Mouse (Mus musculus) hindbrain, embryonic 10.5 days (tissue): ENCODE results near the gene Hipk2. TPM values are rescaled to one million over a fixed set of nuclear protein-coding genes. Genes with fewer than 3 reads are reported as not detected.

ENCODE experiments used
- DNase-seq: peaks from one replicate; pipeline ENCODE4 v3.0.0-alpha.2; 2017; ENCODE audit warnings: low spot score
- H3K27ac ChIP-seq: fragments of 300-500 bp; sonication (generic); 2 replicates; pipeline ENCODE4 v1.5.1; 2016; ENCODE audit warnings: mild to moderate bottlenecking, moderate library complexity
- H3K27me3 ChIP-seq: fragments of 300-500 bp; sonication (generic); 2 replicates; pipeline ENCODE4 v1.6.1; 2016; ENCODE audit warnings: mild to moderate bottlenecking; ENCODE audit not compliant: poor library complexity, insufficient read depth, severe bottlenecking
- H3K36me3 ChIP-seq: fragments of 300-500 bp; sonication (generic); 2 replicates; pipeline ENCODE4 v1.6.1; 2016; ENCODE audit warnings: mild to moderate bottlenecking, moderate library complexity
- H3K4me1 ChIP-seq: fragments of 300-500 bp; sonication (generic); replicated peaks from 2 replicates; pipeline ENCODE4 v1.6.1; 2016; ENCODE audit warnings: mild to moderate bottlenecking
- H3K4me3 ChIP-seq: fragments of 300-500 bp; sonication (generic); 2 replicates; pipeline ENCODE4 v1.5.1; 2016; ENCODE audit warnings: mild to moderate bottlenecking, moderate library complexity
- H3K9me3 ChIP-seq: fragments of 300-500 bp; sonication (generic); 2 replicates; pipeline ENCODE4 v1.6.1; 2016; ENCODE audit warnings: mild to moderate bottlenecking, moderate library complexity
- WGBS: fragments of 180-500 bp; shearing (Covaris S2); methylation state at CpG from one replicate; pipeline ENCODE4 v1.1.7; 2016; 5-methylcytosine and 5-hydroxymethylcytosine counted together
- polyA plus RNA-seq: library from polyadenylated mRNA; unstranded; fragments of >200 nt; fragmentation: Nextera tagmentation; extraction: Ambion mirVana; gene quantifications from 2 replicates; pipeline ENCODE4 v1.2.1, GENCODE M21; 2016

Hipk2 gene
- polyA plus RNA-seq, 1 experiment from 2014 or later = 29.6 TPM

DNA sequence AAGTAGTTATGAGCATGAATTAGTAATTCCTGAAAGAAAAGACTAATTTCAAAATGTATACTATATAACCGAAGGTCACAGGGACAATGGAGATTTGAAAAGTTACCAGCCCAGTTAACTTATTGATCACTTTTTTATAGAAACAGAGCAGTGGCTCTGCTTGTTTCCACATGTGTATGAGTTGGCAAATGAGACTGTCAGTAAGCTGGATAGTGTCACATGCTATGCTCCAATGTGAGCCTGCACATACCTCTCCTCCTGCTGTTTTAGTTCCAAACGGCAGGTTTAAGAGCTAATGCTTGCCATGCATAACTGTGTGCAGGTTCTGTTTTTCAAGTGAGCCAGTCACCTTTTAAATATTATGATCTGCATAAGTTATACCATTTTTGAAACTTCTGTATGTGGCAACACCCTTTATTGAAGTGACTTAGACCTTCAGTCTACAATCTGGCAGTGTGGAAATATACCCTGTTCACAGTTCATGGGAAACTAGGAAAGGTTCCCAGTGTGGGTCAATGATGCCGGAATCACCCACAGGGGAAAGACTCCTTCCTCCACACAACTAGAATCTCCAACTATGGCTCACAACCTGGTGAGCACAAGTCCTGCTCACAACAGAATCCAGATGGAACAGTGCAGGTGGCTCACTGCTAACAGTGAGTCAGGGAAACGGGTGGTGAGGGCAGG lies 64.4 kb downstream of the Hipk2 start:
- WGBS = 90% methylated on average over 4 of the region's 4 CpGs
- Histone ChIP-seq H3K9me3 (no peaks in the 10 kb centered on the region), H3K27me3 (no peaks in the 10 kb centered on the region), H3K27ac (no peak overlapping the region), H3K36me3 (peaks cover 81% of the 10 kb centered on the region), H3K4me3 (no peak overlapping the region), H3K4me1 (no peaks in the 10 kb centered on the region)
- no peak for DNase-seq

- Histone ChIP-seq H3K4me1 (no peaks in the 10 kb centered on the region), H3K27me3 (no peaks in the 10 kb centered on the region), H3K9me3 (no peaks in the 10 kb centered on the region), H3K36me3 (peaks cover 82% of the 10 kb centered on the region), H3K27ac (no peak overlapping the region), H3K4me3 (no peak overlapping the region)
- DNase-seq = no peak
- WGBS = 74% methylated on average over 2 of the region's 2 CpGs
These were observed 65.9 kb downstream of the Hipk2 start for GRCm38 (mm10) chr6:38810121-38810475.

- H3K4me1 ChIP-seq = no peaks in the 10 kb centered on the region
- no peak overlapping the region for H3K4me3 ChIP-seq
- peaks cover 82% of the 10 kb centered on the region for H3K36me3 ChIP-seq
- H3K27me3 ChIP-seq = no peaks in the 10 kb centered on the region
- WGBS = 80% methylated on average over 10 of the region's 10 CpGs
- H3K9me3 ChIP-seq = no peaks in the 10 kb centered on the region
- no peak for DNase-seq
- H3K27ac ChIP-seq = no peak overlapping the region
These were observed 66.4 kb downstream of the Hipk2 start for GRCm38 (mm10) chr6:38809396-38810120.

DNA sequence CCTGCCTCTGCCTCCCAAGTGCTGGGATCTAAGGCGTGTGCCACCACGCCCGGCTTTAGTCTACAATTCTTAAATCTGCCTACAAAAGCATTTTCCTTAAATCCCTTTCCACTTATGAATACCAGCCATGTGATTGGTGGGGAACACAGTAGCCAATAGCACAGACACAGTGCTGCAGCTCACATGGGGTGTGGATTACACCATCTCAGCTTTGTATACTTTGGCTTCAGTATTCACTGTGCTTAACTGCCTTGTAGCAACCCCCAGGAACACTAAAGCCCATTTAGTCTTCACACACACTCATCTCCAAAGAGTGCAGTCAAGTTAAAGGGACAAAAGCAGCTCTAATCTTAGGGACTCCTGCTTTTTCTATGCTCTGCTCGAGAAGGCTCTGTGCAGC lies 67.6 kb downstream of the Hipk2 start:
- H3K9me3 ChIP-seq = no peaks in the 10 kb centered on the region
- no peak overlapping the region for H3K4me3 ChIP-seq
- H3K36me3 ChIP-seq = peaks cover 84% of the 10 kb centered on the region
- DNase-seq = no peak
- H3K27ac ChIP-seq = no peak overlapping the region
- no peaks in the 10 kb centered on the region for H3K27me3 ChIP-seq
- 96% methylated on average over 4 of the region's 4 CpGs for WGBS
- H3K4me1 ChIP-seq = peaks cover 2% of the 10 kb centered on the region; the same call in 1 of the 2 replicates

DNA sequence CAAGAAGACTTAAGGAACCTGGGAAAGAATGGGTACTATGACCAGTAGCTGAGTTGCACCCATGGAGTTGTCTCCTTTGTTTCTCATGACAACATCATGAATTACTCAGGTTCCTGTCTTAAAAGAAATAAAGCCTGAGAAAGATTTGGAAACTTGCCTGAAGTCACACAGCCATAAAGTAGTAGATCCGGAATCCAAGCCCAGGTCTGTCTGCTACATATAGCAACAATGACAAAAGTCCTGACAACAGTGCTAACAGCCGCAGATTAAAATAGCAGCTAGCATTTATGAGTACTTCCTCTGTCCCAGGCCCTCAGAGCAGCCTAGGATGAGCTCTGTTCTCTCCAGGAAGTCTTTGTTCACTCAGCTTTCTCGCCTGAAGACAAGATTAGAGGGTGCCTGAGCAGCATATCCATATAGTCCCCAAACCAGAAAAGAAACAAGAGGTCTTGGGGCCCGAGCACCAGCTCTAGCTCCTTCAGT lies 69.0 kb downstream of the Hipk2 start:
- peaks cover 88% of the 10 kb centered on the region for H3K36me3 ChIP-seq
- no peaks in the 10 kb centered on the region for H3K9me3 ChIP-seq
- no peak for DNase-seq
- H3K4me1 ChIP-seq = peaks cover 14% of the 10 kb centered on the region
- H3K27ac ChIP-seq = no peak overlapping the region
- WGBS = 84% methylated on average over 4 of the region's 4 CpGs
- H3K27me3 ChIP-seq = no peaks in the 10 kb centered on the region
- H3K4me3 ChIP-seq = no peak overlapping the region

DNA sequence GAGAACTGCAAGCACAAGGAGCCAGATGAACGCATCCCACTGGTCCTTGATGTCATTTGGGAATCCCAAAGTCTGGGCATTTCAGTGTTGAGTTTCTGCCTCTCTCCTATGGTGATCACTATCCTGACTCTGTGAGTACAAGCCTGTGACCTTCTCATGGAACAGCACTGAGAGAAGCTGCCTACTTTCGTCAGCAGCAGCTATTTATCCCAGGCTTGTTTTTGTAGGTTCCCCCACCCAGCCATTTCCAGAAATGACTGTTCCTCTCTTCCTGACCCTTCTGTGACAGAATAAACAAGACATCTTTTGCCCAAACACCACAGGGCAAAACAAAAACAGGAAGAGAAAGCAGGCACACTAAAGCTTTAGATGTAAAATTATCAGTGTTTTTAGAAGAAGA lies 70.4 kb downstream of the Hipk2 start:
- H3K9me3 ChIP-seq = no peaks in the 10 kb centered on the region
- H3K27me3 ChIP-seq = no peaks in the 10 kb centered on the region
- H3K4me3 ChIP-seq = no peak overlapping the region
- WGBS = 80% methylated on average over 2 of the region's 2 CpGs
- H3K36me3 ChIP-seq = peaks cover 79% of the 10 kb centered on the region
- no peak for DNase-seq
- peaks cover 17% of the 10 kb centered on the region for H3K4me1 ChIP-seq
- no peak overlapping the region for H3K27ac ChIP-seq

DNA sequence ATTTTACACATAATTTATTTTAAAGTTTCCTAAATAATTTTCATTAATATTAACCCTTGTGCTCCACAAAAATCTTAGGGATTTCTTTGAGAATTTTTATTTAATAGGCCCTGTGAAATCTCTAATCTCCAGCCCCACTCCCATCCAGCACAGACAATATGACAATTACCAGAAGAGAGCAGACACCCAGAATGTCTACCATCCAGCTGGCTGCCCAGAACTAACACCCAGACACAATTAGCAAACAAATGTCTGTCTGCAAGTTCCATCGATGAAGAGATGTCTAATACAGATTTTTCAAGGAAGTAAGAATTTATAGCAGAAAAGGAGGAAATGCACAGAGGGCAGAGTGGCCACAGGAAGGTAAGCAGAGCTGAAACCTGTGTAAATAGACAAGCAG lies 74.7 kb downstream of the Hipk2 start:
- WGBS = 87% methylated on average over 1 of the region's 1 CpGs
- peaks cover 18% of the 10 kb centered on the region for H3K4me1 ChIP-seq

GRCm38 (mm10) chr6:38797548-38797947 lies 78.4 kb downstream of the Hipk2 start:
- H3K36me3 ChIP-seq = peaks cover 18% of the 10 kb centered on the region
- no peak for DNase-seq
- H3K9me3 ChIP-seq = no peaks in the 10 kb centered on the region
- no peak overlapping the region for H3K27ac ChIP-seq
- peaks cover 9% of the 10 kb centered on the region for H3K4me1 ChIP-seq
- 92% methylated on average over 3 of the region's 3 CpGs for WGBS
- H3K27me3 ChIP-seq = no peaks in the 10 kb centered on the region
- H3K4me3 ChIP-seq = no peak overlapping the region

More for the DNA sequence above, 74.7 kb downstream of the Hipk2 start:
- H3K4me3 ChIP-seq = no peak overlapping the region
- H3K27me3 ChIP-seq = no peaks in the 10 kb centered on the region
- H3K9me3 ChIP-seq = no peaks in the 10 kb centered on the region
- DNase-seq = no peak
- peaks cover 45% of the 10 kb centered on the region for H3K36me3 ChIP-seq
- no peak overlapping the region for H3K27ac ChIP-seq

DNA sequence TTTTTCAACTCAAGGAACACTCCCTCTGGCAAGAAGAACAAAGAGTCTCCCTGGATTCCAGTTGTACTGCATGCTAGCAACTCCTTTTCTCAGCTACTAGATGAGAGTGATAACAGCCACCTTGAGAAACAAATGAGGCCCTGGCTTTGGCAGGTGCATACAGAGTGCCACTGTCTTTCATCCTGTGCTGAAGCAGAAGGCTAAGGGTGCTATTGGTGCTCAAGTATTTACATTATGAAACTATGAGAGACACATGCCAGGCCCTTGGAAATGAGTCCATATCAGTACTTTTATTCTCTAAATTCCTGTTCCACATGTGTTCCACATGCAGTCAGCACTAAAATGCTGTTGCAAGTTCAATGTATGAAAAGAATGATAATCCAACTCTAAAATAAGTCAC lies 79.0 kb downstream of the Hipk2 start:
- no peaks in the 10 kb centered on the region for H3K27me3 ChIP-seq
- no peak for DNase-seq
- H3K9me3 ChIP-seq = no peaks in the 10 kb centered on the region

DNA sequence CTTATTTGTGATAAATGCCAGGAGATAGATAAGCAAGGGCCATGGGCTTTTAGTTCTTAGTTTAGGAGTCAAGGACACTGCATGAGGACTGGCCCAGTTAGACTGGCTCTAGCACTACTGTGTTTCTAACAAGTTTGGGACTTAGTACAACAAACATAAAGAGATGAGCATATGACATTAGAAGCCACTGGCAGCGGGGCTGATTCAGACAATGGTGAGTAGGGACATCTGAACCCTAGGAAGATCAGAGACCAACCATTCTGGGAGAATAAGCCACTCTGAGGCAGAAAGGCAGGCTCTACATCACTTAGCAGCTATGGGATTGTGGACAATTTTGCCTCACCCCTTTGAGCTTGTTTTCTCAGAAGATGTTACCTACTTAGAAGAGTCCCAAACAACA lies 79.6 kb downstream of the Hipk2 start:
- H3K36me3 ChIP-seq = peaks cover 17% of the 10 kb centered on the region
- H3K27ac ChIP-seq = no peak overlapping the region
- no peak overlapping the region for H3K4me3 ChIP-seq
- no peak for DNase-seq
- H3K4me1 ChIP-seq = 0 out of 2 replicates have a peak, but pooled peaks cover 4% of the 10 kb centered on the region
- H3K9me3 ChIP-seq = no peaks in the 10 kb centered on the region
- H3K27me3 ChIP-seq = no peaks in the 10 kb centered on the region
- WGBS = 93% methylated on average over 1 of the region's 1 CpGs

More for the DNA sequence above, 79.0 kb downstream of the Hipk2 start:
- Histone ChIP-seq H3K4me1 (peaks cover 4% of the 10 kb centered on the region; the same call in 1 of the 2 replicates), H3K36me3 (peaks cover 18% of the 10 kb centered on the region), H3K4me3 (no peak overlapping the region), H3K27ac (no peak overlapping the region)

GRCm38 (mm10) chr6:38795096-38795816 lies 80.7 kb downstream of the Hipk2 start:
- no peaks in the 10 kb centered on the region for H3K27me3 ChIP-seq
- no peak for DNase-seq
- 90% methylated on average over 3 of the region's 3 CpGs for WGBS
- no peaks in the 10 kb centered on the region for H3K9me3 ChIP-seq
- no peaks in the 10 kb centered on the region for H3K4me1 ChIP-seq
- no peak overlapping the region for H3K4me3 ChIP-seq
- H3K36me3 ChIP-seq = peaks cover 22% of the 10 kb centered on the region
- H3K27ac ChIP-seq = no peak overlapping the region

- Histone ChIP-seq H3K9me3 (no peaks in the 10 kb centered on the region), H3K4me1 (no peaks in the 10 kb centered on the region), H3K36me3 (peaks cover 22% of the 10 kb centered on the region), H3K4me3 (no peak overlapping the region), H3K27me3 (no peaks in the 10 kb centered on the region), H3K27ac (no peak overlapping the region)
- no peak for DNase-seq
- WGBS = 87% methylated on average over 3 of the region's 3 CpGs
These were observed 83.0 kb downstream of the Hipk2 start for GRCm38 (mm10) chr6:38792966-38793365.
